Mouse (Mus musculus): ENCODE measurements around the gene Acta2. TPM values are rescaled to one million over a fixed set of nuclear protein-coding genes. Genes with fewer than 3 reads are reported as not detected.

The Acta2 gene
- polyA plus RNA-seq, 1 experiment, result not detected

DNA sequence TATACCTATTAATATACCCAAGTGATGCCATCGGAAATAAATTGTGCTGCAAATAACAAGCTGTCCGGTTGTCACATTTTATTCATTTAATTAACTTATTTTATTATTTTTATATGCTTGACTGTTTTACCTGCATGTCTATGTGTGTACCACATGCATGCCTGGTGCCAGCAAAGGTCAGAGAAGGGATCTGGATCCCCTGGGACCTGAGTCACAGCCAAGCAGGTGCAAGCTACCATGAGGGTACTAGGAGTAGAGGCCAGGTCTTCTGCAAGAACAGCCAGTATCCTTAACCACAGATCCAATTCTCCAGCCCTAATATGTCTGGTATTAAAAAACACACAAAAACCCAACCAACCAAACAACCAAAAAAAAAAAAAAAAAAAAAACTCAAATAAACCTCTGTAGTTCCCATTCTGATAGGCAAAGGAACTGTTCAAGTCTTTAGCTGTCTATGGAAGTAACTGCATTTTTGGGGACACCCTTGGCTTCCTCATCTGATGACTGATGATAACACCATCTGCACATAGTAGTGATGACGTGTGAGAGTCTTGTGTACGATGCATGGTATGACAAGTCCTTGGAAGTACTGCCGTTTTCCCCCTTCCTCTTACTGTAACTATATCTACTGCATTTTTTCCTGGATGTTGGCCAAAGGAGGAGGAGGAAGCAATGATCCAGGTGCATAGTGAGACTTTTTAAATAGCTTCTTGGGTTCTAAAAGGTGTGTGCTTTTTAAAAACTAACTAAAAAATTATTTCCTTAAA lies 14.9 kb downstream of the Acta2 start:
- H3K27ac ChIP-seq (ENCODE audit: insufficient read depth, low read depth, low read length), result no peak overlapping the region
- H3K4me1 ChIP-seq (ENCODE audit: control insufficient read depth, insufficient read depth, low read length), result no peaks in the 10 kb centered on the region
- WGBS, result 83% methylated on average over 5 of the region's 5 CpGs
- no peak for TF ChIP-seq CTCF (IDR thresholded peaks at IDR 0.05; ENCODE audit: insufficient read depth, low read depth, low read length)
- TF ChIP-seq POLR2A (IDR thresholded peaks at IDR 0.05; ENCODE audit: insufficient read depth, low read depth, low read length), result no peak
- H3K4me3 ChIP-seq (ENCODE audit: insufficient read depth, low read depth, low read length), result no peak overlapping the region

GRCm38 (mm10) chr19:34237746-34238145 lies 17.6 kb downstream of the Acta2 start:
- 96% methylated on average over 2 of the region's 2 CpGs for WGBS
- Histone ChIP-seq H3K4me3 (ENCODE audit: insufficient read depth, low read depth, low read length) (no peak overlapping the region), H3K4me1 (ENCODE audit: control insufficient read depth, insufficient read depth, low read length) (no peaks in the 10 kb centered on the region), H3K27ac (ENCODE audit: insufficient read depth, low read depth, low read length) (no peak overlapping the region)
- no peak for TF ChIP-seq POLR2A (IDR thresholded peaks at IDR 0.05; ENCODE audit: insufficient read depth, low read depth, low read length)

DNA sequence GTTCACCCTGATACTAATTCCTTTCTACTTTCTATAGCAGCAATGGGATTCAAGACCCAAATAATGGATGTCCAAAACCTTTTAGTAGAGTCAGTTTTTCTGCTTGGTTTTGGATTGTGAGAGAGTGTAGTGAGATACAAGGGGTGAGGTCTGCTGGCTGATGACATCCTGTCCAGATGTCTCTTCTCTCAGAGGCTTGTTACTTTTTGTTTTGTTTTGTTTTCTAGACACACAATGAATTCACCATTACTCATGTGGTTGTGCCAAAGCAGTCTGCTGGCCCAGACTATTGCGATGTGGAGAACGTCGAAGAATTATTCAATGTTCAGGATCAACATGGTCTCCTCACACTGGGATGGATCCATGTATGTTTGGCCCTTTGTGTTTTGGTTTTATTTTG lies 19.3 kb downstream of the Acta2 start:
- H3K27ac ChIP-seq (ENCODE audit: insufficient read depth, low read depth, low read length), result no peak overlapping the region
- WGBS, result 93% methylated on average over 3 of the region's 3 CpGs
- no peak overlapping the region for H3K4me3 ChIP-seq (ENCODE audit: insufficient read depth, low read depth, low read length)
- TF ChIP-seq POLR2A (IDR thresholded peaks at IDR 0.05; ENCODE audit: insufficient read depth, low read depth, low read length), result no peak
- H3K4me1 ChIP-seq (ENCODE audit: control insufficient read depth, insufficient read depth, low read length), result no peaks in the 10 kb centered on the region

GRCm38 (mm10) chr19:34233944-34234343 lies 21.4 kb downstream of the Acta2 start:
- WGBS, result 75% methylated on average over 14 of the region's 14 CpGs
- Histone ChIP-seq H3K4me3 (ENCODE audit: insufficient read depth, low read depth, low read length) (no peak overlapping the region), H3K27ac (ENCODE audit: insufficient read depth, low read depth, low read length) (no peak overlapping the region), H3K4me1 (ENCODE audit: control insufficient read depth, insufficient read depth, low read length) (no peaks in the 10 kb centered on the region)
- TF ChIP-seq CTCF (IDR thresholded peaks at IDR 0.05; ENCODE audit: insufficient read depth, low read depth, low read length), result no peak
- no peak for TF ChIP-seq POLR2A (IDR thresholded peaks at IDR 0.05; ENCODE audit: insufficient read depth, low read depth, low read length)

DNA sequence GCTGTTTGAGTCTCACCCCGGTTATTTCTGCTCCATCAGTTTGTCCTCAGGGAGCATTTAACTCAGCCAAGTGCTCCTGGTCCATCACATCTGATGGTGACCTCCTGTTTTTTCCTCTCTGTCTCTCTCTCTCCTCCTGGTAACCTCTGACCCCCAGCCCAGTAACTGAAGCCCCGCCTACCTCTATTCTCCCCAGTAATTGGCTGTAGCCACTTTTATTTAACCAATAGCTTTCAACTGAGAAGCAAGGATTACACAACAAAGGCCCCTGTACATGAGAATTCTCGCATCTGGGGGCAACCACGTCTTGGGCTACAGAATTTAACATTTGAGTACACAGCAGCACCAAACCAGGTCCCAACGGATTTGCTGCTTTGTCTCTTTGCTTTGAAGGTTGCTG lies 23.1 kb downstream of the Acta2 start:
- H3K27ac ChIP-seq (ENCODE audit: insufficient read depth, low read depth, low read length), result no peak overlapping the region
- H3K4me3 ChIP-seq (ENCODE audit: insufficient read depth, low read depth, low read length), result no peak overlapping the region
- no peaks in the 10 kb centered on the region for H3K4me1 ChIP-seq (ENCODE audit: control insufficient read depth, insufficient read depth, low read length)
- 54% methylated on average over 5 of the region's 5 CpGs for WGBS
- TF ChIP-seq CTCF (IDR thresholded peaks at IDR 0.05; ENCODE audit: insufficient read depth, low read depth, low read length), result no peak
- no peak for TF ChIP-seq POLR2A (IDR thresholded peaks at IDR 0.05; ENCODE audit: insufficient read depth, low read depth, low read length)

DNA sequence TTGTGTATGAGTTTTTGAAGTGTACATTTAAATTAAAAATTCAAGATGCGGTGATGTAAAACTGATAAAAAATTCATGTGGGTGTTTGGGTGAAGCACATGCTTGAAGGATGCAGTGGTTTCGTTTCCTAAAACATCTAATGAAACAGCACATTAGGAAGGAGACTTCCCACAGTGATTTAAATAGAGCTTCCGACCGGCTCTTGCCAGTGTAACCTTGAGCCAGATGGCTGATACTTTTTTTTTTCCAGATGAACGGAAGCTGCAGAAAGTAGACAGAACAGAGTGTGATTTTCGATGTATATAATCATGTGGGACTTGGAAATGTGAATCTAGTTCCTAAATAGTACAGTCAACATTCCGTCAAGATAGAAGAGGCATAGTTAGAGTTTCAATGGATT lies 23.8 kb downstream of the Acta2 start:
- H3K4me3 ChIP-seq (ENCODE audit: insufficient read depth, low read depth, low read length), result no peak overlapping the region
- no peaks in the 10 kb centered on the region for H3K4me1 ChIP-seq (ENCODE audit: control insufficient read depth, insufficient read depth, low read length)
- H3K27ac ChIP-seq (ENCODE audit: insufficient read depth, low read depth, low read length), result no peak overlapping the region
- TF ChIP-seq CTCF (IDR thresholded peaks at IDR 0.05; ENCODE audit: insufficient read depth, low read depth, low read length) (no peak), POLR2A (IDR thresholded peaks at IDR 0.05; ENCODE audit: insufficient read depth, low read depth, low read length) (no peak)
- WGBS, result 22% methylated on average over 7 of the region's 7 CpGs

DNA sequence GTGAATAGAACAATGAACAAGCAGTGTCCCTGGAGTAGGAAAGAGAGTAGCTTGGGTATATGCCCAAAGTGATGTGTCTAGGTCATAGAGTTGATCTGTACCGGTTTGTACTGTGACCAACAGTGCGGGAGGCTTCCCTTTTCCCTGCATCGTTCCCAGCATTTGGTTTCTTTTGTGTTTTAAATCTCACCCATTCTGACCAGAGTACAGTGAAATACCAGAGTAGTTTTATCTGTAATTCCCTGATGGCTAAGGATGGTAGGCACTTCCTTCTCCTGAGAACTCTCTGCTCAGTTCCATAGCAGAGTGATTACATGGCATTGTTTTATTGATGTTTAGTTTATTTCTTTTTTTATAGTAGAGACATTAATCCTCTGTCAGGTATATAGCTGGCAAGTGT lies 32.6 kb downstream of the Acta2 start:
- 83% methylated on average over 3 of the region's 3 CpGs for WGBS
- Histone ChIP-seq H3K27ac (ENCODE audit: insufficient read depth, low read depth, low read length) (no peak overlapping the region), H3K4me1 (ENCODE audit: control insufficient read depth, insufficient read depth, low read length) (no peaks in the 10 kb centered on the region), H3K4me3 (ENCODE audit: insufficient read depth, low read depth, low read length) (no peak overlapping the region)
- TF ChIP-seq CTCF (IDR thresholded peaks at IDR 0.05; ENCODE audit: insufficient read depth, low read depth, low read length) (no peak), POLR2A (IDR thresholded peaks at IDR 0.05; ENCODE audit: insufficient read depth, low read depth, low read length) (no peak)

DNA sequence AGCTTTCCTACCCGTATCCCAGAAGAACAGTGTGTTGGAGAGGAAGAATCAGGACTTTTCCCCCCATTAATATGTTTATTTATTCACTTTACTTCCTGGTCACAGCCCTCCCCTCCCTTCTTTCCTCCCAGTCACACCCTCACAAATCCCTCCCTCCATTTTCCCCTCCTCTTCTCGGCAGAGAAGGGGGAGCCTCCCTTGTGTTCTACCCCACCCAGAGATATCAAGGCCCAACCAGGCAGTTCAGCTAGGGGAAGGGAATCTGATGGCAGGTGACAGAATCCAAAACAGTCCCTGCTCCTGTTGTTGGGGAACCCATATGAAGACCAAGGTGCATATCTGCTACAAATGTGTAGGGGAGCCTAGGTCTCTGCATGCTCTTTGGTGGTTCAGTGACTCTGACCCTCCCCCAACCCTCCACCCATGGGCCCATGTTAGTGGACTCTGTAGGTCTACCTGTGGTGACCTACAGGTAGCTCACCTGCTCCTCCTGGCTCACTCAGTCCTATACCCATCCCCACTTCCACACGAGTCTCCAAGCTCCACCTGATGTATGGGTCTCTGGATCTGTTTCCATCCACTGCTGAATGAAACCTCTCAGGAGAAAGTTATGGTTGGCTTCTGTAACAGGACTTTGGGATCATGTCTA lies 34.5 kb downstream of the Acta2 start:
- no peak overlapping the region for H3K4me3 ChIP-seq (ENCODE audit: insufficient read depth, low read depth, low read length)
- H3K27ac ChIP-seq (ENCODE audit: insufficient read depth, low read depth, low read length), result no peak overlapping the region
- WGBS, result 74% methylated on average over 3 of the region's 3 CpGs
- no peak for TF ChIP-seq POLR2A (IDR thresholded peaks at IDR 0.05; ENCODE audit: insufficient read depth, low read depth, low read length)
- TF ChIP-seq CTCF (IDR thresholded peaks at IDR 0.05; ENCODE audit: insufficient read depth, low read depth, low read length), result no peak
- no peaks in the 10 kb centered on the region for H3K4me1 ChIP-seq (ENCODE audit: control insufficient read depth, insufficient read depth, low read length)

- H3K4me3 ChIP-seq (ENCODE audit: insufficient read depth, low read depth, low read length), result no peak overlapping the region
- H3K27ac ChIP-seq (ENCODE audit: insufficient read depth, low read depth, low read length), result no peak overlapping the region
- H3K4me1 ChIP-seq (ENCODE audit: control insufficient read depth, insufficient read depth, low read length), result no peaks in the 10 kb centered on the region
- TF ChIP-seq CTCF (IDR thresholded peaks at IDR 0.05; ENCODE audit: insufficient read depth, low read depth, low read length) (no peak), POLR2A (IDR thresholded peaks at IDR 0.05; ENCODE audit: insufficient read depth, low read depth, low read length) (no peak)
- WGBS, result 89% methylated on average over 5 of the region's 5 CpGs
These were observed 36.0 kb downstream of the Acta2 start for GRCm38 (mm10) chr19:34219260-34219968.

All from olfactory bulb, adult 2 months (tissue).